Mouse (Mus musculus): Measurements from ENCODE around the gene Hspb11.

Hspb11 gene

DNA sequence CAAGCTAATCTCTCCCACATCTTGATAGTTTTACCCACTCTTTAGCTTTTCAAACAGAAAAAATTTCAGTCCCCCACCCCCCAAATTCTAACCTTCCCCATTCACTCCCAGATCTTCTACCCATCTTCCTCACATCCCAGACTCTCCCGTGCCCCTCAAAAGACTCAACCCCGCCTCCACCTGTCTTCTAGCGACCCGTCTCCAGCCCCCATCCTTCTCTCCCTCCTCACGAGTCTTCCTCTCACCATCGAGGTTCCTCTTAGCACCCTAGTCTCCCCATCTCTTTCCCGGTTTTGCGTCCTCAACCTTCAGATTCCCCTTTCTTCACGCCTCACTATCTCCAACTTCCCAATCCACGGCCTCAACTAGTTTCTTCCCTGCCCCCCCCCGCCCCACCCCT, 871 bp upstream of the Hspb11 start:
- DNase-seq, result peak; percentile 23

DNA sequence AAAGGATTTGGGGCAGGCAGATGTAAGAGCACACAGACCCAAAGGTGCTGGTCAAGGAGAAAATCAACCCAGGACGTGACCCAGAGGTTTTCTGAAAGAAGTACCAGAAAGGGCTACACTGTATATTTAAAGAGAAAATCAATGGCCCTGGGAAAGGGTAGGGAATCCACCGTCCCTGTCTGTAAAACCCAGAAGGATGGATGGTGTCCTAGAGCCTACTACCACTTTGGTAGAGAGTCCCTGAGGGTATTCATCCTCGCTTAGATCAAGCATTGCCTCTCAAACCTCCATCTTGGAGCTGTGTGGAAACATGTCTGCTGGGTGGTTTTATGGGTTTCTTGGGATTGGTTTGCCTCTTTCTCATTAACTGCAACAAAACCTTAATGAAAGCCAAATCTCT, 1.0 kb downstream of the Hspb11 start:
- no peak for DNase-seq

- no peak for DNase-seq
Measured at GRCm38 (mm10) chr4:107260001-107260400, 6.6 kb downstream of the Hspb11 start.

- no peak for DNase-seq
Measured at GRCm38 (mm10) chr4:107273683-107274082, 20.3 kb downstream of the Hspb11 start.

DNA sequence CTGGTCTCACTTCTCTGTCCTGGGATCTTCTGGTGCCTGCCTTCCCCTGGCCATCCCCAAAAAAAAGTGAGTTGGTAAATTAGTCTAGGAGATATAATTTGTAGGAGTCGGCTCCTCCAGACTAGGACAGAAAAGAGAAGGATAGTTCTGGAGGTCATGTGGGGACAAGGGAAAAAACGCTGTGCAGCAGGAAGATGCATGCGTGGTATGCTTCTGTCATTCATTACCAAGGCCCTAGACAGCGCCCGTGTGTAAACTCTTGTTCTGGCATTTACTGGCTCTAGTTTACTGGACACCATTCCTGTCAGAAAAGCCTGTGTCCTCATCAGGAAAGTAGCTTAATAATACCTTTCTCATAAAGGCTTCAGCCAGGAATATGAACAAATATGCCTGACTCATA, 21.1 kb downstream of the Hspb11 start:
- no peak for DNase-seq

- DNase-seq, result no peak
Measured at GRCm38 (mm10) chr4:107278188-107278707, 24.9 kb downstream of the Hspb11 start.

- DNase-seq, result no peak
Measured at GRCm38 (mm10) chr4:107280843-107281475, 27.6 kb downstream of the Hspb11 start.

GRCm38 (mm10) chr4:107285446-107286200, 32.2 kb downstream of the Hspb11 start:
- DNase-seq, result no peak

- DNase-seq, result no peak
Measured at GRCm38 (mm10) chr4:107286386-107286785, 33.0 kb downstream of the Hspb11 start.

- no peak for DNase-seq
Measured at GRCm38 (mm10) chr4:107287517-107287916, 34.1 kb downstream of the Hspb11 start.

GRCm38 (mm10) chr4:107291611-107292272, 38.3 kb downstream of the Hspb11 start:
- DNase-seq, result no peak

GRCm38 (mm10) chr4:107292273-107292662, 38.9 kb downstream of the Hspb11 start:
- no peak for DNase-seq

DNA sequence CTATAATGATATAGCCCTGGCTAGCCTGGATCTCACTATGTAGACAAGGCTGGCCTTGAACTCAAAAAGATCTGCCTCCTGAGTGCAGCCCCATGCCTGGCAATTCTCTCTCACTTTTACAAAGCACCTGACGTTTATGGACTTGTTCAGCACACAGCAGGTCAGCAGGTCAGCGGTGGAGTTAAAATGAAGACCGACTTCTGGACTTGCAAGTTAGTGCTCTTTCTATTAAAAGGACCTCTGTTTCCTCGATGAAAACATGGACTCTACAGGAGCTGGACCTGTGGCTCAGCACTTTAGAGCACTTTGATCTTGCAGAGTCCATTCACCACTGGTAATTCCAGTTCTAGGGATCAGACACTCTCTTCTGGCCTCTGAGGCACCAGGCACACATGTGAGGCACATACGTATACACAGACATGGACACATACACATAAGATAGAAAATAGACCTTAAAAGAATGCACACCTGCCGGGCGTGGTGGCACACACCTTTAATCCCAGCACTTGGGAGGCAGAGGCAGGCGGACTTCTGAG, 44.7 kb downstream of the Hspb11 start:
- DNase-seq, result no peak

DNA sequence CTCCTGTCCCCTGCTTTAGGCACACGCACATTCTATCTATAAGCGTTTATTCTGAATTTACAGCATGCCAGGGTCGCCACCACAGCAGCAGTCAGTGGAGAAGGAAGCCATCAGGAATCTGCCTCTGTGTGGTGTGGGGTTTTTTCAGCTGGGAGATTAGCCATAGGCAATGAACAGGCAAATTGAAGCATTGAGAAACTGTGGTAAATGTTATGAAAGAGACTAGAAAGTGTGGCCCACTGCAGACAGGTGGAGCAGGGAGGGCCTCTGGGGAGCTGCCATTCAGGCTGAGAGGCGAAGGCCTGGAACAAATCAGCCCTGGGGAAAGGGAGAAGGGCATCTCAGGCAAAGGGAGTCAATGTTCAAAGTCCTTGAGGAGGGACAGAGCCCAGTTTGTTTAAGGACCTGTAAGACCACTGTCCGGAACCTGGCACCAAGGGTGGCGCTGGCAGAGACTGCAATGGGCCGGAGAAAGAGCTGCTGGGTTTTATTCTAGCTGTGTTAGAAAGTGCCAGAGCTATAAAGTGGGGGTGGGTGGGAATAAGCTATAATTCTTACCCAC, 46.5 kb downstream of the Hspb11 start:
- DNase-seq, result no peak

DNA sequence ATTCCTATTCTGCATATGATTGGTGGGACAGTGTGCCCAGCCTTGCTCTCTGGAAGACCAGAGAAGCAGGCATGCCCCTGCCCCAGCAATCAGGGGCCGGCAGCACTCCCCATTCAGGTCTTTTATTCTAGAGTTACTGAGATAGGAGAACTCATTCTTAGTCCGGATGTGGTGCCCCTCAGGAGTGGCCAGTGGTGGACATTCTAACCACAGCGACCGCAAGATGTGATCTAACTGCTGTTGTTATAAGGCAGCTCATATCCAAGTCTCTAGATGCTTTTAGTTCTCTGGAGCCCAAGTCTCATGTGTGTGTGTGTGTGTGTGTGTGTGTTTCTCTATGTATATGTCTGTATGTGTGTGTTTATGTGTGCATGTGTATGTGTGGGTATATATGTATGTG, 47.0 kb downstream of the Hspb11 start:
- DNase-seq, result no peak

GRCm38 (mm10) chr4:107300902-107301555, 47.6 kb downstream of the Hspb11 start:
- DNase-seq, result no peak

GRCm38 (mm10) chr4:107302221-107302620, 48.8 kb downstream of the Hspb11 start:
- no peak for DNase-seq

- DNase-seq, result no peak
Measured at GRCm38 (mm10) chr4:107302832-107303231, 49.4 kb downstream of the Hspb11 start.

- no peak for DNase-seq
Measured at GRCm38 (mm10) chr4:107303531-107303930, 50.1 kb downstream of the Hspb11 start.

- peak; percentile 65 for DNase-seq
Measured at GRCm38 (mm10) chr4:107306966-107307365, 53.6 kb downstream of the Hspb11 start, which contains the start of gene Dio1. Dio1 (minus strand) TSS chr4:107307169.

DNA sequence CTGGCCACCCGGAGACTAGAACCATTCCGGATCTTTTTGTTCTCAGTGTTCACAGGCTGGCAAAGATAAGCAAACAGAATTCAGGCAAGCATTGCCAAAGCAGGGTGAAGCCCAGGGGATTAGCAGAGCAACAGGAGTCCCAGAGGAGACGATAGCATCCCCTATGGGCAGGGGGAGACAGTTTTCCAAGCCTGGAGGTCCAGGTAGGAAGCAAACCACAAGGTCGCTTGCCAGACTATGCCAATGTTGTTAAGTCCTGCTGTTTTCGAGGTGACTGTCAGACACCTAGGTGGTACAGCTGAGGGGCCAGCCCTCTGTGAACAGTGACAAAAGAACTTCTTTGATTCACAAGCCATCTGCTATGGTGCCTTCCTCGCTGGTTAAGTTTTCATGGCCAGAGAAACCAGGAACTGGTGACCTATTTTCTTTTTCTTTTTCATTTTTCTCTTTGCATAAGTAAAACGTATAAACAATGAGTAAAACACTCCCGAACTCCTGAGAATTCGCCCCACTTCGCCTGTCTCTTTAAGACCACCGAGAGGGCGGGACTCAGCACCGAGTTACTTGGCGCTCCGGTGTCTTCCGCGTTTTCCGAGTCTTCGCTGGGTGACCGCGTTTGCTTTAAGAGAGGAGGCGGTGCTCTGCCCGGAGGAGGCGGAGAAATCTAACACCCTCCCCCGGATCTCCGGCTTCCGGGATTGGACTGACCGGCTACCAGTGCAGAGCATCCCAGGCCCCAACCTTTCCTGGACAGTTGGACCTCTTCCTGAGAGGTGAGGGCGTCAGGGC, 60.5 kb downstream of the Hspb11 start, which contains the start of gene Yipf1:
Gene Yipf1 (plus strand): TSS at position 674 of the 789 bp plus-strand sequence.
- DNase-seq, result peak; percentile 86

- DNase-seq, result no peak
Measured at GRCm38 (mm10) chr4:107314479-107314805, 61.0 kb downstream of the Hspb11 start.

Measured in cerebellum, adult 11 months (tissue).